Mouse (Mus musculus): ENCODE measurements at regions not wholly inside any gene's neighbourhood (a gene's known extent, or its start where the extent isn't known, plus 50 kb on each side); places are given as distances from the start of the nearest gene placed in this dataset.

DNA sequence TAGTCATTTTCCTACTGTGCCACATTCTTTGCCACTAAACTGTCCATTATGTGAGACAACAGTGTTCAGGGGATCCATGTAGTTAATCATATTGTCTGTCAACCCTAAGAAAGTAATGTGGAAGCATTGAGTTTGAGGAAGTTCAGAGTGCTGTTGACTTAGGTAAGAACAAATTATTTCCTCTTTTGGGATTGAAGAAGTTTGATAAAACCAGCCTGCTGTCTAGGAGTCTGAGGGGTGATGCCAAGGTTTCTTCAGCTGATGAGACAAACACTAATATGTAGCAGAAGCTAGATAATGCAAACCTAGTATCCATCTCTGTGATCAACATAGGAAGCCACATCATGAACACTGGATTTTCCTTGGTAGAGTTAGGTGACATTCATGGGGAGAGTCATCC is 127.0 kb upstream of the Kiz start:
- no peak for TF ChIP-seq CTCF (IDR thresholded peaks at IDR 0.05)
- no peak for TF ChIP-seq POLR2A (IDR thresholded peaks at IDR 0.05; ENCODE audit: insufficient read depth, low read depth, low read length)
- no peak for TF ChIP-seq EP300 (IDR thresholded peaks at IDR 0.05; ENCODE audit: insufficient read depth, low read depth, low read length)

Measured in heart, adult 2 months (tissue).